Mouse (Mus musculus) liver, embryonic 16.5 days (tissue): Measurements from ENCODE around the gene Plekhd1. TPM values are rescaled to one million over a fixed set of nuclear protein-coding genes. Genes with fewer than 3 reads are reported as not detected.
A peak's percentile ranks its signal among the peaks of the same experiment; 100 is the strongest.

Source experiments
- ATAC-seq: fragments of 200-750 bp; cut with Nextera tagmentation; 2 replicates; pipeline ENCODE4 v1.8.0; 2017; ENCODE audit warnings: low read depth, mild to moderate bottlenecking, moderate number of reproducible peaks, moderate library complexity
- H3K27ac ChIP-seq: fragments of 300-500 bp; sonication (generic); 2 replicates; pipeline ENCODE4 v1.5.1; 2014; ENCODE audit warnings: mild to moderate bottlenecking, low read length
- H3K27me3 ChIP-seq: fragments of 300-500 bp; sonication (generic); 2 replicates; pipeline ENCODE4 v1.6.1; 2014; ENCODE audit warnings: low read depth, low read length, mixed read lengths; ENCODE audit not compliant: control insufficient read depth, insufficient read depth
- H3K36me3 ChIP-seq: fragments of 300-500 bp; sonication (generic); 2 replicates; pipeline ENCODE4 v1.6.1; 2014; ENCODE audit warnings: mild to moderate bottlenecking; ENCODE audit not compliant: control insufficient read depth, insufficient read depth
- H3K4me1 ChIP-seq: fragments of 300-500 bp; sonication (generic); 2 replicates; pipeline ENCODE4 v1.6.1; 2014; ENCODE audit warnings: low read depth, low read length, mixed read lengths; ENCODE audit not compliant: control insufficient read depth
- H3K4me2 ChIP-seq: fragments of 300-500 bp; sonication (generic); 2 replicates; pipeline ENCODE4 v1.6.1; 2014; ENCODE audit warnings: low read depth, low read length, mixed read lengths
- H3K4me3 ChIP-seq: fragments of 300-500 bp; sonication (generic); 2 replicates; pipeline ENCODE4 v1.5.1; 2014; ENCODE audit warnings: low read depth, mild to moderate bottlenecking, low read length
- H3K9ac ChIP-seq: fragments of 300-500 bp; sonication (generic); 2 replicates; pipeline ENCODE4 v1.6.1; 2014; ENCODE audit warnings: low read depth, low read length
- H3K9me3 ChIP-seq: fragments of 300-500 bp; sonication (generic); replicated peaks from 2 replicates; pipeline ENCODE4 v1.6.1; 2016; ENCODE audit warnings: low read length; ENCODE audit not compliant: control insufficient read depth
- WGBS: fragments of 180-500 bp; shearing (Covaris S2); extraction: QIAGEN DNeasy Blood & Tissue Kit; methylation state at CpG from one replicate; pipeline ENCODE4 v1.1.7; 2014; ENCODE audit not compliant: insufficient replicate concordance; 5-methylcytosine and 5-hydroxymethylcytosine counted together
- polyA plus RNA-seq: library from polyadenylated mRNA; unstranded; fragments of >200 nt; fragmentation: Nextera tagmentation; extraction: Ambion mirVana; gene quantifications from 2 replicates; pipeline ENCODE4 v1.2.1, GENCODE M21; 2015

The Plekhd1 gene
- polyA plus RNA-seq, 1 experiment from 2014 or later, result 0.35 TPM

DNA sequence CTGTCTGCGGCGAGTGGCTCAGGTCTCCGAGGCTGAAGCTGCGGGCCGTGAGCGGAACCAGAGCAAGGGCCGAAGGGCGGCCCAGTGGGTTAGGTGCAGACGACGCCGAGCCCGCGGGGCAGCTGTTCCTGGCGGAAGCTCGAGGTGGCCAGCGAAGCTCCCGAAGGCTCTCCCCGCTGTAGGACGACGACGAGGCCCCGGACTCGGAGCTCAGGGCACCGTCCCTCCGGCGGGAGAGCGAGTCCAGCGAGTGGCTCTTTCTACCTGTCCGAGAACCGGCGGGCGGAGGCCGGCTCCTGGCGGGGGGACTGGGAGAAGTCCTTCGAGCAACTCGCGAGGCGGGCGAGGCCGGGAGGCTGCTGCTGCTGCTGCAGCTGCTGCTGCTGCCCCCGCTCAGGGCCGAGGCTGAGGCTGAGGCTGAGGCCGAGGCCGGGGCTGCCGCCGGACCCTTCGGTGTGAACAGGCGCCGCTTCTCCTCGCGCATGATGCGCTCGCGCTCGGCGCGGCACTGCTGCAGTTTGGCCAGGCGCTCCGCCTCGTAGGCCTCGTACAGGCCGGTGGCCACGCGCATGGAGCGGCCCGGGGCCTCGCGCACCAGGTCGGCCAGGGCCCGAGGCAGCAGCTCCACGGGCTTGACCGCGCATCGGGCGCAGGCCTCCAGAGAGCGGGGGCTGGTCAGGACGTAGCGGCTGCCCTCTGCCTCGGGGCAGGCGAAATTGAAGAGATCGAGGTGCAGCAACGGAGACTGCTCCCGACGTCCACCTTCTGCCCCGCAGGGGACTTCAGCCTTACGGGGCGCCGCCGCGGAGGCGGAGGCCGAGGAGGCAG lies 66.4 kb downstream of the Plekhd1 start:
- peaks cover 80% of the 10 kb centered on the region for H3K27me3 ChIP-seq
- H3K4me2 ChIP-seq, result peak overlapping the region; percentile 68
- WGBS, result 2% methylated on average over 92 of the region's 92 CpGs
- H3K4me3 ChIP-seq, result peak overlapping the region; percentile 50
- ATAC-seq, result peak; percentile 8; the same call in 1 of the 2 replicates
- no peak overlapping the region for H3K9ac ChIP-seq
- no peaks in the 10 kb centered on the region for H3K9me3 ChIP-seq
- H3K4me1 ChIP-seq, result peaks cover 16% of the 10 kb centered on the region
- H3K27ac ChIP-seq, result no peak overlapping the region
- H3K36me3 ChIP-seq, result no peaks in the 10 kb centered on the region

DNA sequence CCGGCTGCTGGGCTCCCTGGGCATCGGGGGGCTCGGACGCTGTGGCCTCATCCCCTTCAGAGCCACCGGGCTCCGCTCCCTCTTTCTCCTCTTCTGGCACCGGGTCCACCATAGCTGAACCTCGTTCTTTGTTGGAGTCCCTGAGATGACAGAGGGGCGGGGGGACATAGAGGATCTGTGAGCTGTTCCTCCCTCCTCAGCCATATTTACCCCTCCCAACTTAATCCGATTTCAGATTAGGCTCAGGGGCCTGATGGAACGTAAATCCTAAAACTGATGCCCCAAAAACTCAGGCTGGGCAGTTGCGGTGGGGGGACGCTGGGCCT lies 67.0 kb downstream of the Plekhd1 start:
- H3K27me3 ChIP-seq, result peaks cover 75% of the 10 kb centered on the region
- 10% methylated on average over 13 of the region's 13 CpGs for WGBS

DNA sequence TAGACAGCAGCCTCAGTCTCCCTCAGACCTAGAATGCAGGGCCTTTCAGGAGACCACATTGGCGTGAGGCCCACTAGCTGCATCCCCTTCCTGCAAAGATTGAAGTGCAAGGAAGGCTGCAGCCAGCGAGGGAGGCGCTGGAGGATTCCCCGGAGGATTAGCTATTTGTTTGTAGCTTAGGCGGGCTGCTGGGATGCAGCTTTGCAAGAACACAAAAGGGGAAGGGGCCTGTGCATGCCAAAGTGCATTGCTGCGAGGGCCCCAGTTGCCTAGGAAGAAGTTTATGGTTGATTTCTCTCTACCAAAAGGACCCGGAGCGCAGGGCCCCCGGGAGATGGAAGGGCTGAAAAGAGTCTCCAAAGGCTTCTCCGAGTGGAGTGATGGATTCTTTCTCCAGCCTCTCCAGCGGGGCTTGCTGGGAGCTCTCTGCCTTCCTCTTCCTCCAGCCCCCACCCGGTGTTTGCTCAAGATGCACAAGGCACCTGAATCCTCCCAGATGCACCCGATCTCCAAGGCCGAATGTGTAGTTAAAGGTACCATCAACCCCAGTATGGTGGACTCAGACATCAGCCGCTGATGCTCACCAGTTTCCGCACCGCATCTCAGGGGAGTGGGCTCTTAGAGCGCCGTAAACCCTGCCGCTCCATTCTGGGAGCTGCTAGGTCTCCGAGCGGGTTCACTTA lies 67.5 kb downstream of the Plekhd1 start:
- H3K4me1 ChIP-seq, result peaks cover 16% of the 10 kb centered on the region
- no peak for ATAC-seq
- 4% methylated on average over 22 of the region's 22 CpGs for WGBS
- H3K4me2 ChIP-seq, result no peak overlapping the region
- no peaks in the 10 kb centered on the region for H3K36me3 ChIP-seq
- H3K4me3 ChIP-seq, result peak overlapping the region; percentile 3; the same call in 1 of the 2 replicates
- H3K27ac ChIP-seq, result no peak overlapping the region
- peaks cover 73% of the 10 kb centered on the region for H3K27me3 ChIP-seq
- H3K9me3 ChIP-seq, result no peaks in the 10 kb centered on the region
- no peak overlapping the region for H3K9ac ChIP-seq

More for the DNA sequence above, 67.0 kb downstream of the Plekhd1 start:
- ATAC-seq, result no peak
- Histone ChIP-seq H3K36me3 (no peaks in the 10 kb centered on the region), H3K9ac (no peak overlapping the region), H3K4me1 (peaks cover 16% of the 10 kb centered on the region), H3K9me3 (no peaks in the 10 kb centered on the region), H3K4me3 (no peak overlapping the region; the same call in 1 of the 2 replicates), H3K27ac (no peak overlapping the region), H3K4me2 (no peak overlapping the region)

DNA sequence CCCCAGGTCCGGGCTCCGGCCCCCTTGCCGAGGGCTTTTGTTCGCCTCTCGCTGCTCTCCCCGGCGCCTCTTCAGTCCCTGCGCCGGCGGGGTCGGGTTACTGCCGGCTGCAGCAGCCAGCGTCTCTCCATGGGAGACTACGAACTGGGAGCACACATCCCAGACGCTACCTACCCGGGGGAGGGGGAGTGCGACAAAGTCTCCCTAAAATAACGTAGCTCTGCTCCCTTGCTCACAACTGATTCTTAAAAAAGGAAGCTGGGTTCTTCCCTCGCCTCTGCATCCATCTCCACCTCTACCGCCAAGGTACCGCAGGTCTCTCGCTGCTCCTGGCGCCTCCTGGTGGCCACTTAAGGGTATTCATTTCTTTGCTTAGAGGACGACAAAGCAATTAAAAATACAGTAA lies 68.0 kb downstream of the Plekhd1 start, which contains the start of gene Ccdc177:
Gene Ccdc177, minus strand, starts transcription at position 292 of the 406 bp plus-strand sequence.
- H3K4me3 ChIP-seq, result peak within 1 kb of the TSS; percentile 3; the same call in 1 of the 2 replicates
- peaks cover 16% of the 10 kb centered on the region for H3K4me1 ChIP-seq
- H3K27me3 ChIP-seq, result peaks cover 68% of the 10 kb centered on the region
- H3K4me2 ChIP-seq, result no peak within 1 kb of the TSS
- no peak within 1 kb of the TSS for H3K9ac ChIP-seq
- H3K9me3 ChIP-seq, result no peaks in the 10 kb centered on the region
- no peak within 1 kb of the TSS for H3K27ac ChIP-seq
- H3K36me3 ChIP-seq, result no peaks in the 10 kb centered on the region
- ATAC-seq, result no peak
- WGBS, result under 1% methylated on average over 24 of the region's 24 CpGs

DNA sequence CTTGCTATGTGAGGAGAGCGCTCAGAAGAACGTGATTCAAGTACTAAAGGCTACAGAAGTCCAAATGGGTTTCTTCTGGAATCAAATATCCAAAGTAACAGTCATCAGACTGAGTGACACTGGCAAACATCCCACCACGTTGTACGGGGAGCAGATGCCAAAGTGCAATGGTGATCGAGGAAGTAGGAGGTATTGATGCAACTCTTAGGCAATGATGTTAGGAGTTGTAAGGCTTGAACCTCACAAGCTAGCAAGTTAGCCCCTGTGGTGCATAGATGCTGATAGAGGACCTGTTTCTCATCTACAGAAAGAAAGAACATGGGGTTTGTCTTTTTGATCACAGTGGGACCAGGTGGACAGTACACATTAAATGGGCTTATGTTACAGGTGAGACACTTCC lies 70.6 kb downstream of the Plekhd1 start:
- Histone ChIP-seq H3K4me1 (peaks cover 13% of the 10 kb centered on the region), H3K9ac (no peak overlapping the region), H3K36me3 (no peaks in the 10 kb centered on the region), H3K4me2 (no peak overlapping the region), H3K27me3 (peaks cover 42% of the 10 kb centered on the region), H3K4me3 (no peak overlapping the region), H3K27ac (no peak overlapping the region), H3K9me3 (no peaks in the 10 kb centered on the region)
- ATAC-seq, result no peak
- WGBS, result 59% methylated on average over 5 of the region's 5 CpGs

DNA sequence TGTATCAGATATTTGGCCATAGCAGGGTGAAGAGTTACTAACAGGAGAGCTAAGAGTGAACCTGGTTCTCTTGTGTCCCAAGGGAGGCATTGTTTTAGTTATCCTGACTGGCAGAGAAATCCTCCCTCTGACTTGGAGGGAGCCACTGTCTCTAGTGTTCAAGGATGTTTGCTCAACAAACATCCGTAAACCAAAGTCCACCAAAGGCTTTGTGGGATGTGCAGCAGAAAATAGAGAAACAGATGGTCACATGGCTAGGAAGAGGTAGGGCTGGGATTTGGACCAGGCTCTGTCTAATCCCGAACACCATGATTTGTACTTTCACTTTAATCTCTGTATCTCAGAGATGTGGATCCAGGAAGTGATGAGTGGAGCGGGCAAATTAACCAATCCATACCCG lies 71.7 kb downstream of the Plekhd1 start:
- Histone ChIP-seq H3K9me3 (no peaks in the 10 kb centered on the region), H3K27me3 (peaks cover 30% of the 10 kb centered on the region), H3K36me3 (no peaks in the 10 kb centered on the region), H3K4me2 (no peak overlapping the region), H3K4me3 (no peak overlapping the region), H3K4me1 (peaks cover 3% of the 10 kb centered on the region), H3K9ac (no peak overlapping the region), H3K27ac (no peak overlapping the region)
- no peak for ATAC-seq
- WGBS, result 57% methylated on average over 4 of the region's 4 CpGs

DNA sequence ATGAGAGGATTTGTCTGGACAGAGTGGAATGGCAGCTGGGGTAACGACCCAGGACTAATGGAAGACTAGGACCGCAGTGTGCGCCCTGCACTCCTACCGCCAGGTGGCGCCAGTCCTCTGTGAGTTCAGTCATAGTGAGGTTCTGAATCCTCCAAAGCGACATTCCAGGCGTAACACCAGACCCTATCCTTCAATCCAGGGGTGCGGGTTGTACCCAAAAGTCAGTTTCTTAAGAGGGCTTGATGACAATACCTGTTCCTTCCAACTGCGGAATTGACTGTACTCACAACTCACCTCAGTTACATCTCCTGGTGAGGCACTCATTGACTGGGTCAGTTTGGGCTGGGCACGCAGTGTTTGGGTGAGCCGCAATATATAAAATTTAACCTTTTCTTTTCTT lies 77.3 kb downstream of the Plekhd1 start:
- Histone ChIP-seq H3K36me3 (no peaks in the 10 kb centered on the region), H3K9me3 (no peaks in the 10 kb centered on the region), H3K9ac (no peak overlapping the region), H3K4me3 (no peak overlapping the region), H3K27ac (no peak overlapping the region), H3K4me2 (peak overlapping the region; percentile 35; the same call in 1 of the 2 replicates), H3K27me3 (no peaks in the 10 kb centered on the region), H3K4me1 (0 out of 2 replicates have a peak, but pooled peaks cover 2% of the 10 kb centered on the region)
- WGBS, result 18% methylated on average over 11 of the region's 11 CpGs
- peak; percentile 70 for ATAC-seq
